Mouse (Mus musculus) gastrocnemius, adult 2 months (tissue): ENCODE measurements around the gene Aifm3. TPM values are rescaled to one million over a fixed set of nuclear protein-coding genes. Genes with fewer than 3 reads are reported as not detected.

Source experiments
- DNase-seq: peaks from one replicate; pipeline ENCODE4 v3.0.0; 2022
- H3K27ac ChIP-seq: fragments of 200-600 bp; 2 replicates; pipeline ENCODE4 v1.8.1; 2022; ENCODE audit warnings: mild to moderate bottlenecking
- H3K4me3 ChIP-seq: fragments of 200-600 bp; 2 replicates; pipeline ENCODE4 v1.8.1; 2022; ENCODE audit warnings: mild to moderate bottlenecking, moderate library complexity
- CTCF ChIP-seq: fragments of 200-600 bp; IDR thresholded peaks from 2 replicates; pipeline ENCODE4 v1.8.1; 2022; ENCODE audit warnings: antibody characterized with exemption, mild to moderate bottlenecking, moderate library complexity
- intact Hi-C: fragments of 180-260 bp; cut with DNase I; formaldehyde crosslinking; loops from one replicate; pipeline ENCODE4 v1.15.1; 2025
- total RNA-seq, 2 experiments: library from RNA; stranded (reverse); gene quantifications; 2 replicates each; pipeline ENCODE4 v1.2.3; 2021

The Aifm3 gene
- total RNA-seq, 2 experiments from 2014 or later, result 0.08 TPM; not detected in 1

DNA sequence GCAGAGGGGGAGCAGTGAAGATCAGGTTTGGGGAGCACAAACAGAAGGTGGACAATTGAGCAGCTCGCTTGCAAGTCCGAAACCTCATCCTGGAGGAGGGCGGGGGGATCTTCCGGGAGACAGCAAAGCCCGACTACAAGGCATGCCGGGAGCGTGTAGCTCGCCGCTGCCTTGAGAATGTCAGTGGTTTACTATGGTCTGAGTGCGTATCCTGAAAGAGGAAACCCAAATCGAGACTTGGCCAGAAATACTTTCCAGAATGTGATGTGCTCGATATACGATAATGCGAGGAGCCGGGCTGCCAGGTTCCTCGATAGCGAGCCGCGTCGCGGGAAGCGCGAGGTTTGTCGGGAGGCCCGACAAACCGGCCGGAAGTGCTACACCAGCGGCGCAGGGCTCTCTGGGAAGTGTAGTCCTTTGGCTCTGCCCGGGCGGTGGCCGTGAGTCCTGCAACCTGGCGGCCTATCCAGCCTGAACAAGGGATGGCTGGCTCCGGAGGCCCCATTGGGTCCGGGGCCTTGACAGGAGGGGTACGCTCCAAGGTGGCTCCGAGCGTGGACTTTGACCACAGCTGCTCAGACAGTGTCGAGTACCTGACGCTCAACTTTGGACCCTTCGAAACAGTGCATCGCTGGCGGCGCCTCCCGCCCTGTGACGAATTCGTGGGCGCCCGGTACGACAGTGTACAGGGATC, 19.3 kb downstream of the Aifm3 start, which contains the start of gene Lztr1:
Gene Lztr1, plus strand, starts transcription at position 143 of the 694 bp plus-strand sequence.
- peak; percentile 93 for DNase-seq
- Histone ChIP-seq H3K4me3 (peak within 1 kb of the TSS; percentile 90), H3K27ac (peak within 1 kb of the TSS; percentile 95)
- intact Hi-C loops, result loop anchor here (2.0 kb wide), 1 partner anchor 22 kb away; the partner anchor contains the start of gene Thap7
- TF ChIP-seq CTCF, result peak; percentile 9; the same call in 1 of the 2 replicates

DNA sequence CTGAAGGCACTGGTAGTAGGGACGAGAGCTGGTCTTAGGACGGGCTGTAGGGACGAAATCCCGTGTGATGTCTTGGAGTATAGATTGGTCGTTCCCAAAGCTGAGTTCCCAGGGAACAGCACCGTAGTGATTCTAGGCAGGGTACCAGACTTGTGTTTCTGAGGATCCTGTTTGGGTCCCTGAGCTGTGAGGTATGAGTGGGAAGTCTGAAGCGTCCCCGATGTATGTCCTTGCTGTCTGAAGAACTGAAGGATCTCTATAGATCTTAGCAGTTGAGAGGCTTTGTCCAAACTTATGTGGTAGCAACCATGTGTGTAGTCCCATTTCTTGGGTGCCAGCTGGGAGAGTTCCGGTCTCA, 19.8 kb downstream of the Aifm3 start:
- Histone ChIP-seq H3K27ac (peak overlapping the region; percentile 95), H3K4me3 (peak overlapping the region; percentile 90)
- intact Hi-C loops, result loop anchor here (2.0 kb wide), 1 partner anchor 22 kb away; the partner anchor contains the start of gene Thap7
- TF ChIP-seq CTCF, result no peak
- no peak for DNase-seq

DNA sequence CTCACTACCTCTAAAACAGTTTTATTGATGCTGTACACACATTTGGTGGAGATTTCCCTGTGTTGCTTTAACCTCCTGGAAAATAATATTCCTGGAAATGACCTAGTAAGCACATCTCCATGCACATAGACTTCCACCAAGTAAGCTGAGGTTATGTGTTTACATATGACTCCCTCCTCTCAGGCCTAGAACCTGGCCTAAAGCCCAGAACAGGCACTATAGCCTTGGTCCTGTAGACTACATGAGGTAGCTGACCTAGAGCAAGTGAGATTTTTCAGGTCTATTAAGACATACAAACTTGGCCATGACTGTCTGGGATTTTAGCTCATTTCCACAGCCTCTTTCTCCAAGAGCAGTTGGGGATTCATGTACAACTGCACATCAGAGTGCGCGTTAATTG, 20.7 kb downstream of the Aifm3 start:
- Histone ChIP-seq H3K27ac (no peak overlapping the region), H3K4me3 (0 out of 2 replicates have a peak overlapping the region, but pooled peaks have one; percentile 90)
- no peak for TF ChIP-seq CTCF
- intact Hi-C loops, result no loop called here
- no peak for DNase-seq

DNA sequence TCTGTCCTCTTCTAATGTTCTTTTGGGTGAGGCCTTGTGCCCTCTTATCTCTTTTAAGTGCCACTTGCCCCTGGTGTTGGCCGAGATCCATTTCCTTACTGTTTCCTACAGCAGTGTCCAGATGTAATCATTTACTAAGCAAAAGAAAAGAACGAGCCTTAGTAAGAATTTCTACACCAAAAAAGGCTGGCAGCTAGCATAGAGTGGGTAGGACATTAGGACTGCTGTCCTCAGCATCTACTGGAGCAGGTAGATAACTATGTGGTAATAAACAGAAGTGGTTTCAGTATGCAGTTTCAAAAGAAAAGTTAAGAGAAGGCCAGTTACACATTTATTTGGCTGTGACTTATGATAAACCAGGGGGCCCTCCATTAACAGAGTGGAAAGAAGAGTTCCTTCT, 21.3 kb downstream of the Aifm3 start:
- DNase-seq, result no peak
- Histone ChIP-seq H3K27ac (no peak overlapping the region), H3K4me3 (no peak overlapping the region)
- TF ChIP-seq CTCF, result no peak
- intact Hi-C loops, result no loop called here

DNA sequence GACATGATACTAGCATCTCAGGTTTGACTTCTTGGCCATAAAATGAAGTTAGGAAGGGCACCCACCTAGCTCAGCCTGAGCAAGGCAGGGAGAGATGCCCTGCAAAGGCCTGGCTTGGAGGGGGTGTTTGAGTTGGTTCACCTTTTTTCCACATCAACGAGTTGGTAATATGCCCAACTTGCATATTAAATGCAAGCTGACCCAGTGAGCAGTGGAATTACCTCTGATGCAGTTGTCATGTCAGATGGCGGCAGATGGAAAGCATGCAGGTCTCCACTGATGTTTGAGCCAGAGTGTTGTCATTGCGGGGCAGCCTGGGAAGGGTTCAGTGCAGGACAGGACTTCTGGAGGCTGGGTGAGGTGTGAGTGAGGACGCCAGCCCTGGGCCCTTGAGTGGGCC, 22.0 kb downstream of the Aifm3 start:
- H3K4me3 ChIP-seq, result no peak overlapping the region
- DNase-seq, result no peak
- H3K27ac ChIP-seq, result no peak overlapping the region
- intact Hi-C loops, result no loop called here
- TF ChIP-seq CTCF, result no peak

DNA sequence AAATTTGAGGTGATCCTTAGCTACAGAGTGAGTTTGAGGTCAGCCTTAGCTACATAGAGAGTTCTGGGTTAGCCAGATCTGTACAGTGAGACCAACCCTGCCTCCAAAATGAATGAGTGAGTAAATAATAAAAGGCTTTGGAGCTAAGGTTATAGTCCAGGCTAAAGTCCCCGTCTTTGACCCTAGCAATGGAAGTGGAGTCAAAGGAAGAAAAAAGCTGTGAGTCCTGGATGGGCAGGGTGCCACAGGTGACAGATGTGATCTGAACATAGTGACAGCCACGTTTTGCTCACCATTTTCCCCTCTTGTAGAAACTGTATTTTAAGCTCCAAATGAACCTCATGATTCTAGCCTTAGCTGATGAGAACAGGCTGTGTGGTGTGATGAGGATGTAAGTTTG, 29.5 kb downstream of the Aifm3 start:
- H3K27ac ChIP-seq, result no peak overlapping the region
- intact Hi-C loops, result no loop called here
- no peak overlapping the region for H3K4me3 ChIP-seq
- DNase-seq, result no peak
- TF ChIP-seq CTCF, result no peak

DNA sequence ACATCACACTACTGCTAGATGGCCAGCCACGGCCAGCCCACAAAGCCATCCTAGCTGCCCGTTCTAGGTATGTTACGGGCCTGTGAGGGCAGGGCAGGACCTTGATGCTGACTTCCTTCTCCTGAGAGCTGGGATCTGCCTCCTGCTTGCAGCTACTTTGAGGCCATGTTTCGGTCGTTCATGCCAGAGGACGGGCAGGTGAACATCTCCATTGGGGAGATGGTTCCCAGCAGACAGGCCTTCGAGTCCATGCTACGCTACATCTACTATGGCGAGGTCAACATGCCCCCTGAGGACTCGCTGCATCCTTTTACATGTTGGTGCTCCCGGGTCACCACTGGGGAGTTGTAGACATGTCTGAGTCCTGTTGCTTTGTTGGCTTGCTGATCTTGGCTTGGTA, 34.7 kb downstream of the Aifm3 start:
- TF ChIP-seq CTCF, result no peak
- intact Hi-C loops, result no loop called here
- H3K27ac ChIP-seq, result no peak overlapping the region
- DNase-seq, result no peak
- no peak overlapping the region for H3K4me3 ChIP-seq

DNA sequence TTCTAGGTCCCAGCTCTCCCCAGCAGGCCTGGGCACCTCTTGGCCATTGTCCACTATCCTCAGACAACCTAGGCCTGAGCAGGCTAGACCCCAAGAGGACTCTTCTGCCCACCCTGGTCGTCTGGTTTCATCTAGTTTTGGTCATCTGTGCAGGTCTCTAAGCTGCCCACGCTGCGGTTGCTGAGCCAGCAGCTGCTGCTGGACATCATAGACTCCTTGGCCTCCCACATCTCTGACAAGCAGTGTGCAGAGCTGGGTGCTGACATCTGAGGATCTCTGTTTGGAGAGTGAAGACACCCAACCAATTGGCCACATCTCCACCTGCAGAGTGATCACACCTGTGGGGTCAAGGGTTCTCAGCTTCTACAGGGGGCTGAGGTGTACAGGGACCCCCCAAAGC, 36.1 kb downstream of the Aifm3 start:
- Histone ChIP-seq H3K27ac (no peak overlapping the region), H3K4me3 (no peak overlapping the region)
- DNase-seq, result no peak
- TF ChIP-seq CTCF, result no peak
- intact Hi-C loops, result no loop called here

DNA sequence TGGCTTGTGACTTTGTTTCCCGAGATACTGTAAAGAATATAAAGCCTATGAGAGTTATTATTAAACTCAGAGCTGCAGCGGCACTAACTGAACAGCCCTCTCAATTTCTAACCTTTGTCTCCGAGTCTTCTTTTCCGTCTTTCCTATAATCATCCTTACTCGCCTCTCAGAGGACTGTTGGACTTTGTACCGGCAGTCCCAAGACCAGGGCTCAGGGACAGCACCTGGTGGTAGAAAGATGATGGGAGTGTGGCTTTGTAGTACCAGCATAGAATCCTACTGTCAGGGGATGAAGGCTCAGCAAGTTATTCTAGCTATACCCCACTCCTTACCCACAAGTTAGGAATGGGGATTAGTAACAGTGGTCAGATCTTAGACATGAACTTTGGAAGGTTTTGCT, 36.8 kb downstream of the Aifm3 start:
- H3K27ac ChIP-seq, result no peak overlapping the region
- no peak for TF ChIP-seq CTCF
- intact Hi-C loops, result no loop called here
- DNase-seq, result no peak
- H3K4me3 ChIP-seq, result no peak overlapping the region

DNA sequence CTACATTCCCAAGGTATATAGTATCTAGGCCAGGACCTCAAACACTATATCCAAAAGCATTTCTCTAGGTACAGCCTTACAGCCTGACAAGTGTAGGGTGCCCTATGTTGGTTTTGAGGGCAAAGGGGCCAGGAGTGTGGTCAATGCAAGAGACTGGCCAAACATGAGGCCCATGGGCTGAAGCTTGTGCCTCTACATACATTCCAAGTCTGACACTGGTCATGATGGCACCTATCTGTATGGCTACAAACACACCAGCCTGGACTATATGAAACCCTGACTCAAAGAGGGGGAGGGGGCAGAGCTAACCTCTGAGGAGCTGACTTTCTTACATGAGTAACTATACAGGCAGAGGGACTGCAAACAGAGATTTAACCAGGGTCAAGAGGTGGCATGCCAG, 38.2 kb downstream of the Aifm3 start:
- no peak for DNase-seq
- H3K4me3 ChIP-seq, result no peak overlapping the region
- TF ChIP-seq CTCF, result no peak
- H3K27ac ChIP-seq, result no peak overlapping the region
- intact Hi-C loops, result no loop called here

DNA sequence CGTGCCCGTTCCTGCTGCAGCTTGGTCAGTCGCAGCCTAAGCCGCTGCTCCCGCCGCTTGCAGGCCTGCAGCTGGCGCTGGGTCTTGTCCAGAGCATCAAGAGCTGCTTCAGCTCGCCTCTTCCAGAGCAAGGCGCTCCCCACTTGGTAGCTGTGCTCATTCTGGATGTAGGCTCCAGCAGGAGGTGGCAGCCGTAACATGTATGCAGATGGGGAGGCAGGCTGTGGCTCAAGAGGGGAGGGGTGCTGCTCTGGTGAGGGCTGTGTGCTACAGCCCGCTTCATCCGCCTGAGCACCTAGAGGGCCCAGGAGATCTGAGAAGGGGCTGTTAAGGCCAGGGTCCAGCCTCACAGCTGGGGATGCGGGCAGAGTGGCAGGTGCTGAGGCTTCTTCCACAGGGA, 38.9 kb downstream of the Aifm3 start:
- intact Hi-C loops, result no loop called here
- no peak for TF ChIP-seq CTCF
- Histone ChIP-seq H3K4me3 (no peak overlapping the region), H3K27ac (no peak overlapping the region)
- no peak for DNase-seq

DNA sequence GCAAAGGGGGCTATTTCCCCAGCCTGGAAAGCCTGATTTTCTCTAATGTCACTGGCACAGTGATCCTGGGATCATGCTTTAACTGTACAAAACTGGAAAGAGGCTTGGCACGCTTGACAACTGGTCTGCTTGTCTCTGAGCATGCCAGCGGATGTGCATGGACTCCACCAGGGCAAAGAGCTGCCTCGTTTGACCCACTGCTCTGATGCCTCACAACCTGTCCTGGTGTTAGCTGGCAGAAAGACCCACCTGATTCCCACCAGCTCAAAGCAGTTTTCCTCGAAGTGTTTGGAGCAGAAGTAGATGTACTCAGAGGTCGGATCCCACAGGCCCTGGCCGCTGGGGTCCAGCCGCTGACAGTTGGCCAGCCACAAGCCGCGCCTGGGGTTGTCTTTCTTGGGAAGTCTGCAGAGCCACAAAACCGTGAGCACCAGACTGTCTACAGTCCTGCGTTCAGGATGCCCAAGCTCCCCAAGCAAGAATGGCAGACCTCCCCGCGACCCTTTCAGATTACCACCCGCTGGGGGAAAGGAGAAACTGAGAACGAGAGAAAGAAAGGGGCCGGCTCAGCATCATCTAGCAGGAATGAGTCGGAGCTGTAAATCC, 40.7 kb downstream of the Aifm3 start:
- TF ChIP-seq CTCF, result no peak
- intact Hi-C loops, result loop anchor here (2.0 to 5.0 kb wide), 3 partner anchors 21 to 123 kb away; partner anchors contain the start of genes Lztr1, Pi4ka and Snap29
- DNase-seq, result no peak
- H3K4me3 ChIP-seq, result peak overlapping the region; percentile 94
- H3K27ac ChIP-seq, result peak overlapping the region; percentile 99

DNA sequence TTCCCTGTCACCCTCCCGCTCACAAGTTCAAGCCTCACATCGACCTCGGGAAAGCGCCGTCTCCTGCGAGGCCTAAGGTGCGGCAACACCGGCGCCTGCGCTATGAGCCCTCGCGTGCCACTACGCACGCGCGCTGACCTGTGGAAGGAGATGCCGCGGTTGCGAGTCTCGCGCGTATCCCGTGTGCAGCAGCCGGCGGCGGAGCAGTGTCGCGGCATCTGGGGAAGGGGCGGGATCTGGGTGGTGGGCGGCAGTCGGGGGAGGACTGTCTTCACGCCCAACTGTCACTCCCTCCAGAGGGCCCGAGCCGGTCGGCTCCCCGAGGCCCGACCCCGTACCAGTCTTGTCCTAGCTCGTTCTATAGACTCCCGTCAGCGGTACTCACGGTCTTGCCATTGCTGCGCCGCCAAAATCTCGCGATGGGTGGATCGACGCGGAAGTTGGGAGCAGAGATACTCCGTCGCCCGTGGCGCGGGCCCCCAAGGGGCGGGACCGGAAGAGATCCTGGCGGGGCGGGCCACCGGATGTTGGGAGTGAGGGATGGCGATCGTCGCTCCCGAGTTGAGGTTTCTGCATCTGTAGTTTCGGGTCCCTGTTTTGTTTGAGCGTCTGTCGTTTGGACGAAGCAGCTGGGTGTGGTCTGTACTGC, 41.4 kb downstream of the Aifm3 start, which contains the start of gene Thap7:
Gene Thap7, minus strand, starts transcription at position 497 of the 649 bp plus-strand sequence.
- peak within 1 kb of the TSS; percentile 99 for H3K27ac ChIP-seq
- intact Hi-C loops, result loop anchor here (2.0 to 5.0 kb wide), 3 partner anchors 22 to 123 kb away; partner anchors contain the start of genes Lztr1, Pi4ka and Snap29
- H3K4me3 ChIP-seq, result peak within 1 kb of the TSS; percentile 94
- peak; percentile 98 for DNase-seq
- TF ChIP-seq CTCF, result no peak
